Mouse (Mus musculus) myocyte (in vitro differentiated cells): Measurements from ENCODE around the gene Ablim2.

Experiments used
- E2F4 ChIP-seq: IDR thresholded peaks from one replicate; pipeline ENCODE4 v1.6.1; 2011; ENCODE audit warnings: mild to moderate bottlenecking, control low read depth, moderate library complexity; ENCODE audit not compliant: insufficient read depth
- POLR2A ChIP-seq: IDR thresholded peaks from one replicate; pipeline ENCODE4 v1.6.1; 2011; ENCODE audit warnings: low read depth, mild to moderate bottlenecking, control low read depth, moderate library complexity; ENCODE audit not compliant: insufficient read length

GRCm38 (mm10) chr5:35739536-35740278, 18.0 kb upstream of the Ablim2 start, which contains the start of gene Sh3tc1:
- TF ChIP-seq POLR2A (no peak), E2F4 (no peak)
